Mouse (Mus musculus): ENCODE measurements around the gene Pdzd2.

The Pdzd2 gene

GRCm38 (mm10) chr15:12625524-12625923, 114.2 kb downstream of the Pdzd2 start:
- DNase-seq (ENCODE audit: low read depth, low spot score) = no peak

GRCm38 (mm10) chr15:12623521-12623920, 116.2 kb downstream of the Pdzd2 start:
- DNase-seq (ENCODE audit: low read depth, low spot score) = no peak

GRCm38 (mm10) chr15:12622701-12623100, 117.0 kb downstream of the Pdzd2 start:
- no peak for DNase-seq (ENCODE audit: low read depth, low spot score)

GRCm38 (mm10) chr15:12622093-12622643, 117.6 kb downstream of the Pdzd2 start:
- no peak for DNase-seq (ENCODE audit: low read depth, low spot score)

GRCm38 (mm10) chr15:12619273-12619672, 120.5 kb downstream of the Pdzd2 start:
- DNase-seq (ENCODE audit: low read depth, low spot score) = no peak

GRCm38 (mm10) chr15:12617651-12618050, 122.1 kb downstream of the Pdzd2 start:
- peak; percentile 72 for DNase-seq (ENCODE audit: low read depth, low spot score)

- no peak for DNase-seq (ENCODE audit: low read depth, low spot score)
These were observed 122.5 kb downstream of the Pdzd2 start for GRCm38 (mm10) chr15:12617220-12617619.

GRCm38 (mm10) chr15:12614944-12615878, 124.5 kb downstream of the Pdzd2 start:
- DNase-seq (ENCODE audit: low read depth, low spot score) = no peak

GRCm38 (mm10) chr15:12614011-12614410, 125.7 kb downstream of the Pdzd2 start:
- DNase-seq (ENCODE audit: low read depth, low spot score) = peak; percentile 62

GRCm38 (mm10) chr15:12612944-12613675, 126.6 kb downstream of the Pdzd2 start:
- no peak for DNase-seq (ENCODE audit: low read depth, low spot score)

- DNase-seq (ENCODE audit: low read depth, low spot score) = no peak
These were observed 131.6 kb downstream of the Pdzd2 start for GRCm38 (mm10) chr15:12608090-12608489.

GRCm38 (mm10) chr15:12606306-12606705, 133.4 kb downstream of the Pdzd2 start:
- DNase-seq (ENCODE audit: low read depth, low spot score) = no peak

GRCm38 (mm10) chr15:12605239-12605993, 134.3 kb downstream of the Pdzd2 start:
- no peak for DNase-seq (ENCODE audit: low read depth, low spot score)

- DNase-seq (ENCODE audit: low read depth, low spot score) = no peak
These were observed 136.1 kb downstream of the Pdzd2 start for GRCm38 (mm10) chr15:12603674-12604073.

- no peak for DNase-seq (ENCODE audit: low read depth, low spot score)
These were observed 146.6 kb downstream of the Pdzd2 start for GRCm38 (mm10) chr15:12593094-12593493.

GRCm38 (mm10) chr15:12592628-12593027, 147.1 kb downstream of the Pdzd2 start:
- DNase-seq (ENCODE audit: low read depth, low spot score) = no peak

- peak; percentile 50 for DNase-seq (ENCODE audit: low read depth, low spot score)
These were observed 151.1 kb downstream of the Pdzd2 start for GRCm38 (mm10) chr15:12588661-12589060.

- DNase-seq (ENCODE audit: low read depth, low spot score) = peak; percentile 20
These were observed 152.8 kb downstream of the Pdzd2 start for GRCm38 (mm10) chr15:12586852-12587424.

GRCm38 (mm10) chr15:12586154-12586553, 153.6 kb downstream of the Pdzd2 start:
- peak; percentile 91 for DNase-seq (ENCODE audit: low read depth, low spot score)

- no peak for DNase-seq (ENCODE audit: low read depth, low spot score)
These were observed 156.7 kb downstream of the Pdzd2 start for GRCm38 (mm10) chr15:12583051-12583450.

GRCm38 (mm10) chr15:12582471-12582870, 157.3 kb downstream of the Pdzd2 start:
- no peak for DNase-seq (ENCODE audit: low read depth, low spot score)
